Mouse (Mus musculus): ENCODE measurements around the gene Gm16867.
"Not testable (repeated sequence)": the region's sequence is repeated elsewhere in the genome, so short reads cannot be mapped to it uniquely, and the experiment has no call there.

DNA sequence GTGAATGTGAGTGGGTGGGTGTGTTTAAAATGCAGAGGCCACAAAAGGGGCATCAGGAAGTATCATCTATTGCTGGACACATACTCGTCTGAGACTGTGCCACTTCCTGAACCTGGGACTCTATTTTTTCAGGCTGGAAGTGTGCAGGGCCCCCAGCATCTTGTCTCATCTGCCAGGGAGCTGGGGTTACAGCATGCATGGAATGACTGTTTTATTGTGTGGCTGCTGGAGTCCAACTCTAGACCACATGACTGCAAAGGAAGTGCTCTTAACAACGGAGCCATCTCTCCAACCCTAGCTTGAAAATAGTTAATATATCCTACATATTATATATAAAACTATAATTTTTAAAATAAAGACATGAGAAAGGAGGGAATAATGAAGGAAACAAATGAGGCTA lies 29.8 kb downstream of the Gm16867 start:
- TF ChIP-seq CTCF, EP300 (IDR thresholded peaks at IDR 0.05; ENCODE audit: low read depth): not testable (repeated sequence)
